Mouse (Mus musculus): Measurements from ENCODE around the gene Rbbp8nl.

DNA sequence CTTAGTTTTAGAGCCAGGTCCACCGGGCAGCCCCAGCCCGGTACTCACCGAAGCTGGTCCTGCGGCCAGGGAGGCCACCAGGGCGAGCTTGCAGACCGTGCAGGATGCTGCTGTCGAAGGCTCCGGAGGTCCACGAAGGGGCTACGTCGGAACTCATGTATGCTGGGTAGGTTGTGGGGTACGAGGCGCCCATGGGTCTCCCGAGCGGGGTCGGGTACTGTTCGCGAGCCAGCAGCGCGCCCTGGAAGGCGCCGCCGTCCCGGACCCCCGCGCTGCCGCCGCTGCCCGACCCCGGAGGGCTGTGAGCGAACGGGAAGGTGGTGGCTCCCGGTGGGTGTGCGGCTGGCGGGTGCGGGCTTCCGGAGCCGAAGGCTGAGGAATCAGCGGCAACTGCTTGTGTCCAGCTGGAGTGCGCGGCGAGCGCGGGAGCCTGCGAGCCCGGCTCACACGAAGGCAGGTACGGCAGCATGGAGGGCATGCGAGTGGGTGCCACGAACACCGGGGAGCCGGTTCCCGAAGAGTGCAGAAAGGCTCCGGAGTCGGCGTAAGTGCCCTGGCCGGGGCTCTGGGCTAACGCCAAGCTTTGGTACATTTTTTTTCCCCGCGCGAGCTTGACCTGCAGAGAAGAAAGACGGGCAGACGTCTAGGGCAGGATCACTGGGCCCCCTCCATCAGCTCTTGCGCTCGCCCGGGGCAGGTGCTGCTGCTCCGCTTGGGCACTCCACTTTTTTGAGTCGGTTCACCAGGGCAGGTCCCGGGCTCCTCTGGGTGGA, 44.3 kb upstream of the Rbbp8nl start:
- TF ChIP-seq CTCF (IDR thresholded peaks at IDR 0.05; ENCODE audit: extremely low read depth, insufficient read depth, low read length): no peak
- TF ChIP-seq POLR2A (IDR thresholded peaks at IDR 0.05; ENCODE audit: extremely low read depth, insufficient read depth, low read length): no peak

Data from cortical plate, adult 2 months (tissue).